Mouse (Mus musculus): ENCODE measurements around the gene Zfp329.

DNA sequence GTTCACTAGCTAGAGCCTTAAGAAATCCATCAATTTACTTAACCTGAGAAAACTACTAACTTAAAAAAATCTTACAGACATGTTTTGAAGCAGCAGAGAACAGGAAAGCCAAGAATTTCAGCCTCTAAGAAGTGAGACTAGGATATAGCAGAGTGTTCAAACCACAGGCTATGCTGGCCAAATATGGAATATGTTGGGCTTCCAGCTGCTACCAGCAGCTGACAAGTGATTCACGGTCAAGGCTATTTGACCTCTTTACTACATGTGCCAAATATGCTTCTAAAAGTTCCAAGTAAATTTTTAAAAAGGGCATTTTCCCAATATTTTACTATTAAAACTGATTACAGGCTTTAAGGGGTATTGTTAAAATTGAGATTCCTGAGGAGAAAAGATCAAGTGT is 19.1 kb downstream of the Zfp329 start:
- TF ChIP-seq CTCF (IDR thresholded peaks at IDR 0.05; ENCODE audit: borderline replicate concordance, insufficient read depth, low read length) (no peak), POLR2A (IDR thresholded peaks at IDR 0.05; ENCODE audit: low read depth, low read length) (no peak)

Measured in embryonic fibroblast, embryonic 13.5 days (primary cell).